Mouse (Mus musculus) myocyte (in vitro differentiated cells): ENCODE measurements at regions not wholly inside any gene's neighbourhood (a gene's known extent, or its start where the extent isn't known, plus 50 kb on each side); places are given as distances from the start of the nearest gene placed in this dataset.

Experiments used
- E2F4 ChIP-seq: IDR thresholded peaks from one replicate; pipeline ENCODE4 v1.6.1; 2011; ENCODE audit warnings: mild to moderate bottlenecking, control low read depth, moderate library complexity; ENCODE audit not compliant: insufficient read depth
- POLR2A ChIP-seq: IDR thresholded peaks from one replicate; pipeline ENCODE4 v1.6.1; 2011; ENCODE audit warnings: low read depth, mild to moderate bottlenecking, control low read depth, moderate library complexity; ENCODE audit not compliant: insufficient read length
- POLR2AphosphoS2 ChIP-seq: IDR thresholded peaks from one replicate; pipeline ENCODE4 v1.6.1; 2011; ENCODE audit warnings: low read depth, control low read depth; ENCODE audit not compliant: insufficient read length
- TCF3 ChIP-seq: IDR thresholded peaks from one replicate; pipeline ENCODE4 v1.6.1; 2011; ENCODE audit warnings: low read depth, control low read depth; ENCODE audit not compliant: insufficient read length
- USF1 ChIP-seq: IDR thresholded peaks from one replicate; pipeline ENCODE4 v1.6.1; 2011; ENCODE audit warnings: low read depth, mild to moderate bottlenecking, control low read depth, moderate library complexity

DNA sequence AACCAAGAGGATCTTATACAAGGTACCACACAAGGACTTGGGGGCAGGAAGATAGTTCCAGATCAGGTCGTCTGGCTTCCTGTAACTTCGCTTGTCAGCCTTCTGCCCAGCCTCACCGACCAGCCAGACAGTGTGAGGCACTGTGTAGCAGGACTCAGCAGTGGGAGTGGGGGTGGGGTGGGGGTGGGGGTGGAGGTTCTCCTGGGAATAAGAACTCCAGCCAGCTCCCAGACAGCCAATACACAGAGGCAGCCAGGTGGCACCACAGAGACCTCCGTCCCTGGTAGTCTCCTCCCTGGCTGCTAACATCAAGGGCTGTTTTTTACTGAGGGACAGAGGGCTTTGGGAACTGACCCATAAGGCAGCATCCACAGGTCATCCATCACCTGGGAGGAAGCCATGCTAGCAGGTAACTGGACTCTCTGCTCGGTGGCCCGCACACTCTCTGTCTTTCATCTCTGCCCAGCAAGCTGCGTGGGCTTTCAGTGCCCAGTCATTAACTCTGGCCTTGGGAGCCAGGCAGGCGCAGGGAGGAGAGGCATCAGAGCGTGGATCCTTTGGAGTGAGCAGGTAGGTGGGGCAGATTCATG, 60.3 kb upstream of the Wnt4 start:
- TF ChIP-seq POLR2A (no peak), USF1 (no peak), TCF3 (no peak), E2F4 (no peak), POLR2AphosphoS2 (no peak)
